Mouse (Mus musculus): ENCODE measurements around the gene Tmod2. TPM values are rescaled to one million over a fixed set of nuclear protein-coding genes. Genes with fewer than 3 reads are reported as not detected.

Gene Tmod2
- polyA plus RNA-seq, 1 experiment from 2014 or later = 112 TPM

DNA sequence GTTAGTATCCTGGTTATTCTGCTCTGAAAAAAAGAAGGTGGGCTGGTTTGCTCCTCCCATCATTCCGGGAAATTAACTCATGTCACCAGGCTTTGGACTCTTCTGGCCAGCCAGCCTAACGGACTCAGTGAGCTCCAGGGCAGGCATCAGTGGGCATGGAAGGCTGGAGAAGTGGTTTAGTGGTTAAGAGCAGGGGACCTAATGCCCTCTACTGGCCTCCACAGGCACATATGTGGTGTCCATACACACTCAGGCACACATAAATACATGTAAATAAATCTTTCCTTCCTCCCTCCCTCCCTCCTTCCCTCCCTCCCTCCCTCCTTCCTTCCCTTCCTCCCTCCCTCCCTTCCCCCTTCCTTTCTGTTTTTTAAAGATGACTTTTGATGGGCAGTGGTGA is 47.9 kb downstream of the Tmod2 start:
- 71% methylated on average over 2 of the region's 2 CpGs for WGBS
- H3K4me1 ChIP-seq = peaks cover 7% of the 10 kb centered on the region
- H3K4me2 ChIP-seq = no peak overlapping the region
- no peaks in the 10 kb centered on the region for H3K9me3 ChIP-seq
- H3K4me3 ChIP-seq (replicated peaks) = no peak overlapping the region
- peaks cover 3% of the 10 kb centered on the region; the same call in 1 of the 2 replicates for H3K27me3 ChIP-seq
- H3K9ac ChIP-seq = no peak overlapping the region
- no peak overlapping the region for H3K27ac ChIP-seq
- ATAC-seq (ENCODE audit: low FRiP score) = no peak
- H3K36me3 ChIP-seq (replicated peaks) = no peaks in the 10 kb centered on the region

DNA sequence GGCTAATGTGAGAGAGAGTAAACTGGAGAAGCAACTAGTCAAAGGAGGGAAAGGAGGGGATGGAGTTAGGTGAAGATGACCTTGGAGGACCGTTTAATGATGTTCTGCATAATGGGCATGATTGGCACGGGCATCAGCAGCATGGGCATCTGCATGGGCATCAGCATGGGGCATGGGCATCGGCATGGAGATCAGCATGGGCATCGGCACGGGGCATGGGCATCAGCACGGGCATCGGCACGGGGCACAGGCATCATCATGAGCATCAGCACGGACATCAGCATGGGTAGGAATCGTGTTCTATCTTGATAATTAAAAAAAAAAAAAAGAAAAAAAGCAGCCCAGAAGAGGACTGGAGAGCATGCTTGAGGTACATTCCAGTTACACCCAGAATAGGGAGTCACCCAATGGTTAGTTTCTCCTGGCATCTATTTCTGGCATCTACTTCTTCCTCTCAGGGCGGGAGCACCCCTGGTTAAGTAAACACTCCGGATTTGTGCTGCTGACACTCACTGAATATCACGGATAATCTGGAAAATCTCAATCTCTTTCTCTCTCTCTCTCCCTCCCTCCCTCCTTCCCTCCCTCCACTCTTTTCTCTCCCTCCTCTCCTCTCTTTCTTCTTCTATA is 50.0 kb downstream of the Tmod2 start:
- Histone ChIP-seq H3K27ac (no peak overlapping the region), H3K27me3 (peaks cover 3% of the 10 kb centered on the region; the same call in 1 of the 2 replicates), H3K9me3 (no peaks in the 10 kb centered on the region), H3K4me3 (replicated peaks) (no peak overlapping the region), H3K9ac (no peak overlapping the region), H3K4me1 (peaks cover 17% of the 10 kb centered on the region), H3K36me3 (replicated peaks) (no peaks in the 10 kb centered on the region), H3K4me2 (no peak overlapping the region)
- WGBS = 86% methylated on average over 13 of the region's 13 CpGs
- ATAC-seq (ENCODE audit: low FRiP score) = no peak

DNA sequence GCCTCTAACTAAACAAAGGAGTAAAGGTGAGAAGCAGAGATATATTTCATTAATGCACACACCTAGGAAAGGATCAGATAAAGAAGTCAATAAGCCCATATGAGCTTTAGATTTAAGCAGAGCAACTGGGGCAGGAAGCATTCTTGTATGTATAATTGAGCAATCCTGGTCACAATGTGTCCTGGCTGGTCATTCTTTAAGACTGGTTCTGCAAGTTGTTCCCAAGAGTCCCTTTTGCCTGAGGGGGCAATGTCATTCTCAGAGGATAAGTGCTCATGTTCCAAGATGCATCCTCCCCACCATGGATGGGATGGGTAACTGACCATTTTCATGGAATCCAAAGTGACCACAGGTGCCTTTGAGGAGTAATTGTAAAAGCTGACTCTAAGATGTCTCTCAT is 50.8 kb downstream of the Tmod2 start:
- Histone ChIP-seq H3K4me3 (replicated peaks) (no peak overlapping the region), H3K4me2 (no peak overlapping the region), H3K36me3 (replicated peaks) (no peaks in the 10 kb centered on the region), H3K27me3 (peaks cover 3% of the 10 kb centered on the region; the same call in 1 of the 2 replicates), H3K4me1 (peaks cover 17% of the 10 kb centered on the region), H3K9ac (no peak overlapping the region), H3K9me3 (no peaks in the 10 kb centered on the region), H3K27ac (no peak overlapping the region)
- no peak for ATAC-seq (ENCODE audit: low FRiP score)

DNA sequence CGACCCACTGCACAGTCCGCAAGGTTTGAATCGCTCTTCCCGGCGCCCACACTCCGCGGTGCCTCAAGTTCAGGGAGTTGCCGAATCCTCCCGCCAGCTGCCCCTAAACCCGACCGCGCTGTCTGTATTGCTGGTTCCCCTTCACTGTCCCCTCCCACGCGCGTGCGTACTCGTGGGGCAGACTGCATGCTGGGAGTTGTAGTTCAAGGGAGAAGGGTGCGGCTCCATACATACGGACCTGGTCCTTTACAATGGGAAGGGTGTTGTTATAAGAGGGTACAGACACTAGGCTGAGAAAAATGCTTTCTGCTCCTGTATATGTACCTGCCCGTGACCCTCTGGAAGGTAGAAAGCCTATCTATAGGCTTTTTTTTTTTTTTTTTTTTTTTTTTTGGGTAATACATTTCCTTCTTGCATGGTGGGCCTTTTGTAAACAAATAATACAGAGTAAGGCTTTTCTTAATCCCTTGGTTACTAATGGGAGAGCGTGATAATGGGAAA is 51.6 kb downstream of the Tmod2 start, which contains the start of gene Tmod3:
Gene Tmod3 (minus strand): TSS at position 146 of the 501 bp plus-strand sequence.
- peak within 1 kb of the TSS; percentile 89 for H3K4me3 ChIP-seq (replicated peaks)
- H3K27me3 ChIP-seq = peaks cover 3% of the 10 kb centered on the region; the same call in 1 of the 2 replicates
- no peaks in the 10 kb centered on the region for H3K9me3 ChIP-seq
- peak within 1 kb of the TSS; percentile 83 for H3K9ac ChIP-seq
- peak within 1 kb of the TSS; percentile 70 for H3K27ac ChIP-seq
- no peaks in the 10 kb centered on the region for H3K36me3 ChIP-seq (replicated peaks)
- 2% methylated on average over 21 of the region's 21 CpGs for WGBS
- peak; percentile 98 for ATAC-seq (ENCODE audit: low FRiP score)
- H3K4me2 ChIP-seq = peak within 1 kb of the TSS; percentile 74
- peaks cover 17% of the 10 kb centered on the region for H3K4me1 ChIP-seq

DNA sequence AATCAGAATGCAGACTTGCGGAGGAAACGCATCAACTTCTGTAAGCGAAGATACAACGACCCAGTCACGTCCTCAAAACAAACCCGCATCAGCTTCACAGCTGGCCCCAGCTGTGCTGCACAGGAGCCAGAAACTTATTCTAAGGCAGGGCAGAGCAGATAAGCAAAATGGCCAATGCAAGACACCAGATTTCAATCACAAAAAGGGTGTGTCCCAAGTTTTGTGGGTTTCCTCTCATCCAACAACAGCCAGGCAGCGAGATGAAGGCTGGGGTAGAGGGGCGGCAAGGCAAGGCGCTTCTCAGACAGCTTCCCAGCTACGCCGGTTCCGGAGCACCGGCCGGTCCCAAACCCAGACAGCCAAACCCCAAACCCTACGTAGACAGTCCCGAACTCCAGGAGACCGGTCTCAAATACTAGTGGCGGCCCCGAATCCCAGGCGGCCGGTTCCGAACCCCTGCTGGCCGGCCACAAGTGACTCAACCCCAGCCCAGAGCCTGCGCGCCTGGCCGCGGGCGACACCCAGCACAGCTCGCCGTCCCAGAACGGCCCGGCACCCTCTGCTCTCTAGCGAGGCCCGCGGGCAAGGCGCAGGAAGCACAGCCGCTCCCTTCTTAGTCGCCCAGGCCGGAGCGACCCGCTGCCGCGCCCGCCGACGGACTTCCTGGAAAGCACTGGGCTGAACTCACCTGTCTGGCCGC is 52.2 kb downstream of the Tmod2 start:
- Histone ChIP-seq H3K4me2 (peak overlapping the region; percentile 74), H3K36me3 (replicated peaks) (no peaks in the 10 kb centered on the region), H3K4me1 (peaks cover 17% of the 10 kb centered on the region), H3K9me3 (no peaks in the 10 kb centered on the region), H3K27me3 (peaks cover 3% of the 10 kb centered on the region; the same call in 1 of the 2 replicates), H3K9ac (peak overlapping the region; percentile 83), H3K27ac (peak overlapping the region; percentile 70), H3K4me3 (replicated peaks) (peak overlapping the region; percentile 89)
- WGBS = under 1% methylated on average over 47 of the region's 47 CpGs
- peak; percentile 91 for ATAC-seq (ENCODE audit: low FRiP score)

DNA sequence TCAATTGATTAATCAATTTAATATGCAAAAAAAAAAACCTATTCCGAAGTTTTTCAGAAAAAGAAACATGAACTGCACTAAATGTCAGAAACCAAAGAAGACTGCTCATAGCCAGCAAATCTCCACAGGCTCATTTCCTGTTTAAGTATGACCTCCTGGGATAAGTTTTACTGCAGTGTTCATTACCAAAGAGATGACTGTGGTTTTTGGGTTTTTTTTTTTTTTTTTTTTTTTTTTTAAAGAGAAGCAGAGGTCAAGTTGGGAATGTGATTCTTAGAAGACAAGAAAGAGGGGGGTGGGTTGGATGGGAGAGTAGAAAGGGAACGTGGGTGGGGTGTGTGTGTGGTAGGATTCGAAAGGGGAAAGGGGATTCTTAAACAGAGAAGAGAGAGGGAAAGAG is 52.8 kb downstream of the Tmod2 start:
- WGBS = 32% methylated on average over 3 of the region's 3 CpGs
- no peak for ATAC-seq (ENCODE audit: low FRiP score)
- H3K9me3 ChIP-seq = no peaks in the 10 kb centered on the region
- peak overlapping the region; percentile 89 for H3K4me3 ChIP-seq (replicated peaks)
- H3K36me3 ChIP-seq (replicated peaks) = no peaks in the 10 kb centered on the region
- H3K4me2 ChIP-seq = peak overlapping the region; percentile 74
- peaks cover 17% of the 10 kb centered on the region for H3K4me1 ChIP-seq
- peak overlapping the region; percentile 83 for H3K9ac ChIP-seq
- H3K27ac ChIP-seq = no peak overlapping the region
- H3K27me3 ChIP-seq = peaks cover 3% of the 10 kb centered on the region; the same call in 1 of the 2 replicates

DNA sequence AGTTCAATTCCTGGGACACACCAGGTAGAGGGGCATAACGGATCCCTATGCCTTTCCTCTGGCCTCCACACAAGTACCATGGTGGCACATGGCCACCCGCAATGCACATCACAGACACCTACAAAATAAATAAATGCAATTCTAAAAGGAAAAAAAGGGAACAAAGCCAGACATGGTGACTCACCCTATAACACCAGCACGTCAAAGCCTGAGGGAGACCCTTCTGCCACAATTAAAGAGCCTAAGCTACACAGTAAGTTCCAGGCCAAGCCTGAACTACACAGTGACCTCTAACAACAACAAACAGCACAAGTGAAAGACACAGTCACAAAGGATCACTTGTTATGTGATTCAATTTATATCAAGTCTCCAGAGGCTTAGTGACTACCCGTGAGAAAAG is 57.4 kb downstream of the Tmod2 start:
- 68% methylated on average over 4 of the region's 4 CpGs for WGBS
- H3K4me1 ChIP-seq = peaks cover 17% of the 10 kb centered on the region
- peaks cover 9% of the 10 kb centered on the region; the same call in 1 of the 2 replicates for H3K9me3 ChIP-seq
- H3K36me3 ChIP-seq (replicated peaks) = no peaks in the 10 kb centered on the region
- ATAC-seq (ENCODE audit: low FRiP score) = no peak
- H3K27me3 ChIP-seq = no peaks in the 10 kb centered on the region
- no peak overlapping the region for H3K4me3 ChIP-seq (replicated peaks)
- no peak overlapping the region for H3K27ac ChIP-seq
- H3K9ac ChIP-seq = no peak overlapping the region
- H3K4me2 ChIP-seq = no peak overlapping the region

DNA sequence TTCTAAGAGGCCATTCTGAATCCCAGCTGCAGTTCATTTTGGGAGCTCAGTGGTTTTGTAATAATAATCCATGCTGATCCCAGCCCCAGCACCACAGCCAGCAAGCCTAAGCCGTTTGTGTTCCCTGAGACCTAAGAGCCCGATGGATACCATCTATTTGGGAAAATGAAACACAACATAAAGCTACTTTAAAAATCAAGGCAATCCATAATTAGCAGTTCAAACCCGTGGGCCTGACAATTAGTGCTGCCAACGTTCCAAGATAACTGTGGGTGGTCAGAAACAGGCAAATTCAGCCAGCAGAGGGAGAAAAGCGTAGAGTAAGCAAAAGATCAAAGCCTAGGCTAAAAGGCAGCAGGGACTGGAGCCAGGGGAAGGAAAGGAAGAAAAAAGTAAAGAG is 59.8 kb downstream of the Tmod2 start:
- Histone ChIP-seq H3K9ac (no peak overlapping the region), H3K4me1 (peaks cover 2% of the 10 kb centered on the region; the same call in 1 of the 2 replicates), H3K4me3 (replicated peaks) (no peak overlapping the region), H3K9me3 (peaks cover 9% of the 10 kb centered on the region; the same call in 1 of the 2 replicates), H3K27ac (no peak overlapping the region), H3K4me2 (no peak overlapping the region), H3K27me3 (no peaks in the 10 kb centered on the region), H3K36me3 (replicated peaks) (no peaks in the 10 kb centered on the region)
- ATAC-seq (ENCODE audit: low FRiP score) = no peak
- 50% methylated on average over 5 of the region's 5 CpGs for WGBS

DNA sequence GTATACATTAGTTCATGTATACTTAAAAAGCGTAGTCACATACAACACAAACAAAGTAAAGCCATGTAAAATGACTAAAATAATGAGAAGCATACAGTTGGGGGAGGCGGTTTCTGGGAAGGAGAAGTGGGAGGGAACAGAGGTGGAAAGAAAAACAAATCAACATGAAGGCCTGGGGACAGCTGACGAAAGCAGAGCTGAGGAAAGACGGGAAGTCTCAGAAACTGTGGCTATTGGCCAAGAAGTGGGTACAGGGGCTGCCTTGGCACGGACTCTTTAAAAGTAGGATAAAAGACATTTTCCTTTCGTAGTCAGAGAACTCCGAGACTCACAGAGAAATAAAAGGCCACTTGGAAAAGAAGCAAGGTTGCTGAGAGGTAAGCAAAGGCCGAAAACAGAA is 62.1 kb downstream of the Tmod2 start:
- Histone ChIP-seq H3K9ac (no peak overlapping the region), H3K27me3 (no peaks in the 10 kb centered on the region), H3K36me3 (replicated peaks) (no peaks in the 10 kb centered on the region), H3K27ac (no peak overlapping the region), H3K4me1 (peaks cover 2% of the 10 kb centered on the region; the same call in 1 of the 2 replicates), H3K4me3 (replicated peaks) (no peak overlapping the region), H3K9me3 (peaks cover 9% of the 10 kb centered on the region; the same call in 1 of the 2 replicates), H3K4me2 (no peak overlapping the region)
- WGBS = 88% methylated on average over 8 of the region's 8 CpGs
- ATAC-seq (ENCODE audit: low FRiP score) = no peak

DNA sequence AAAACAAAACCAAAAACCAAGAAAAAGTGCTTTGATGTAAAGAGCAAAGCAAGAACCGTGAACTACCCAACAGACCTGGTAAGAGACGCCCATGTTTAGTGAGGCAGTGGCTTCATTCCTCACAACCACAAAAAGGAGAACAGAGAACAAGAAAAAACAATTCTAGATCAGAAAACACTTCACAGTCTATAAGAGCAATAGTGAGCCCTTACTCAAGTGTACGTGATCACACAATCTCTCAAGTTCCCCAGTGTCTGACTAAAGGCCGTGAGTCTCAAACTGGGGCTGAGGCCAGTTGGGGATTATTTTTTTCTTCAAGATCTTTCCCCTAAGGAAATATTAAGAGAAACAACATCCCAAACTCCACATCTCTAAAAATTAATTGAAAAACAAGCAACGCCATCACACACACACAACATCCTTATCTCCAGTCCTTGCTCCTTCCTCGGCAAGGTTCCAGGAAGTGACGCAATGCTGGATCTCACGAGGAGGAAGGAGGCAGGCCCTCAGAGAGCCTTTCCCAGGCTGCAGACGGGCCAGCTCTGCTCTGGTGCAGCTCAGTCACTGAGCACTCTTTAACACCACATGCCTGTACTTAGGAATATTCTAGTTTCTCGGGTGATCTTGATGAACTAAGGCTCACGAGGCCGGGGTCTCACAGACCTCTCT is 64.1 kb downstream of the Tmod2 start:
- no peaks in the 10 kb centered on the region for H3K36me3 ChIP-seq (replicated peaks)
- peaks cover 2% of the 10 kb centered on the region; the same call in 1 of the 2 replicates for H3K4me1 ChIP-seq
- H3K4me2 ChIP-seq = no peak overlapping the region
- WGBS = 86% methylated on average over 12 of the region's 12 CpGs
- ATAC-seq (ENCODE audit: low FRiP score) = no peak
- peaks cover 9% of the 10 kb centered on the region; the same call in 1 of the 2 replicates for H3K9me3 ChIP-seq
- H3K4me3 ChIP-seq (replicated peaks) = no peak overlapping the region
- H3K9ac ChIP-seq = no peak overlapping the region
- no peak overlapping the region for H3K27ac ChIP-seq
- no peaks in the 10 kb centered on the region for H3K27me3 ChIP-seq

DNA sequence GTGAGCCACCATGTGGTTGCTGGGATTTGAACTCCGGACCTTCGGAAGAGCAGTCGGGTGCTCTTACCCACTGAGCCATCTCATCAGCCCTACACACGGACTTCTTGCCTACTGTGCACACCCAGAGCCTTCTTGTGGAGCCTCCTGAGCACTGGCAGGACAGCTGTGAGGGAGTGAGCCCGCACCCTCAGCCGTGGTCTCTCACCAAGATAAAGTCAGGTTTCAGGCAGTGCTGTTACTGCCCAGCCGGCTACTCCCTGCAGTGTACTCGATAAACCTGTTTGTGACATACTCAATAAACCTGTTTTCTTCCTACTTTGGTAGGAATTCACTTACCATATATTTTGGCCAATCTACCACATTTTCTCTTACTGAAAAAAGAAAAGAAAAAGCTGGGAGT is 65.6 kb downstream of the Tmod2 start:
- Histone ChIP-seq H3K4me3 (replicated peaks) (no peak overlapping the region), H3K4me2 (no peak overlapping the region), H3K36me3 (replicated peaks) (no peaks in the 10 kb centered on the region), H3K27ac (no peak overlapping the region), H3K4me1 (peaks cover 10% of the 10 kb centered on the region), H3K9ac (no peak overlapping the region), H3K27me3 (no peaks in the 10 kb centered on the region), H3K9me3 (0 out of 2 replicates have a peak, but pooled peaks cover 2% of the 10 kb centered on the region)
- WGBS = 87% methylated on average over 8 of the region's 8 CpGs
- no peak for ATAC-seq (ENCODE audit: low FRiP score)

DNA sequence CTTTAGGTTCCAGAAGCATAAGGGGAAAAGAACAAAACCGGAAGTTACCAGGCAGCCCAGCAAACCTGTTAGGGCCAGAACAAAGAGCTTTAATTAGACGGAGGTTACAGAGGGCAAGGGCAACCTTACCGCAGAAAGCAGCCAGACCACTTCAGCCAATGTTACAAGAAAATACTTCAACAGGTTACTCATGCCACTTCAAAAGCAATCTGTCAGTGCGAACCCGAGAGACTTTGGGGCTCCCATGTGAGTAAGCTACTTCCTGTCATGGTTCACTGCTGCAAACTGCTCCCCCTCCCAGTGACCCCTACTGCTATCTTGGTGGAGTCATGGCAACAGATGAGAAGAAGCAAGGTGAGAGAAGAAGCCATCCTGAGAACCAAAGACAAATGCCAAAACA is 69.6 kb downstream of the Tmod2 start:
- H3K27ac ChIP-seq = no peak overlapping the region
- 27% methylated on average over 5 of the region's 5 CpGs for WGBS
- no peaks in the 10 kb centered on the region for H3K27me3 ChIP-seq
- H3K4me2 ChIP-seq = no peak overlapping the region
- H3K4me1 ChIP-seq = peaks cover 14% of the 10 kb centered on the region
- no peak overlapping the region for H3K4me3 ChIP-seq (replicated peaks)
- no peaks in the 10 kb centered on the region for H3K36me3 ChIP-seq (replicated peaks)
- H3K9me3 ChIP-seq = no peaks in the 10 kb centered on the region
- ATAC-seq (ENCODE audit: low FRiP score) = no peak
- H3K9ac ChIP-seq = no peak overlapping the region

Measured in forebrain, embryonic 12.5 days (tissue).